Mouse (Mus musculus): ENCODE data around the gene Zfp46.
A peak's percentile ranks its signal among the peaks of the same experiment; 100 is the strongest.

Zfp46 gene

GRCm38 (mm10) chr4:136284455-136284854 is at the start of gene Zfp46:
Gene Zfp46, plus strand, starts transcription at chr4:136284683.
- no peak for DNase-seq (ENCODE audit: low spot score)

GRCm38 (mm10) chr4:136238669-136239068 is 45.8 kb upstream of the Zfp46 start:
- no peak for DNase-seq (ENCODE audit: low spot score)

- DNase-seq (ENCODE audit: low spot score), result no peak
Measured at GRCm38 (mm10) chr4:136239111-136239510, 45.4 kb upstream of the Zfp46 start.

GRCm38 (mm10) chr4:136239622-136240021 is 44.9 kb upstream of the Zfp46 start:
- DNase-seq (ENCODE audit: low spot score), result peak; percentile 88

GRCm38 (mm10) chr4:136240123-136240522 is 44.4 kb upstream of the Zfp46 start:
- DNase-seq (ENCODE audit: low spot score), result no peak

GRCm38 (mm10) chr4:136240955-136241354 is 43.5 kb upstream of the Zfp46 start:
- DNase-seq (ENCODE audit: low spot score), result peak; percentile 56

- DNase-seq (ENCODE audit: low spot score), result peak; percentile 30
Measured at GRCm38 (mm10) chr4:136242065-136242703, 42.3 kb upstream of the Zfp46 start.

GRCm38 (mm10) chr4:136242728-136243127 is 41.8 kb upstream of the Zfp46 start:
- no peak for DNase-seq (ENCODE audit: low spot score)

GRCm38 (mm10) chr4:136244208-136244607 is 40.3 kb upstream of the Zfp46 start:
- DNase-seq (ENCODE audit: low spot score), result no peak

GRCm38 (mm10) chr4:136245681-136246080 is 38.8 kb upstream of the Zfp46 start:
- no peak for DNase-seq (ENCODE audit: low spot score)

- DNase-seq (ENCODE audit: low spot score), result no peak
Measured at GRCm38 (mm10) chr4:136246568-136246969, 37.9 kb upstream of the Zfp46 start.

GRCm38 (mm10) chr4:136247386-136247728 is 37.1 kb upstream of the Zfp46 start:
- peak; percentile 34 for DNase-seq (ENCODE audit: low spot score)

GRCm38 (mm10) chr4:136247729-136248463 is 36.6 kb upstream of the Zfp46 start, which contains the start of gene Tcea3:
Gene Tcea3, plus strand, starts transcription at chr4:136247729.
- peak; percentile 51 for DNase-seq (ENCODE audit: low spot score)

GRCm38 (mm10) chr4:136248464-136249331 is 35.8 kb upstream of the Zfp46 start:
- DNase-seq (ENCODE audit: low spot score), result no peak

- no peak for DNase-seq (ENCODE audit: low spot score)
Measured at GRCm38 (mm10) chr4:136249332-136249647, 35.2 kb upstream of the Zfp46 start.

GRCm38 (mm10) chr4:136249780-136250179 is 34.7 kb upstream of the Zfp46 start:
- no peak for DNase-seq (ENCODE audit: low spot score)

- DNase-seq (ENCODE audit: low spot score), result no peak
Measured at GRCm38 (mm10) chr4:136255919-136256318, 28.6 kb upstream of the Zfp46 start.

- DNase-seq (ENCODE audit: low spot score), result no peak
Measured at GRCm38 (mm10) chr4:136256696-136257095, 27.8 kb upstream of the Zfp46 start.

- DNase-seq (ENCODE audit: low spot score), result no peak
Measured at GRCm38 (mm10) chr4:136259916-136260315, 24.6 kb upstream of the Zfp46 start.

GRCm38 (mm10) chr4:136260491-136261180 is 23.8 kb upstream of the Zfp46 start:
- peak; percentile 90 for DNase-seq (ENCODE audit: low spot score)

GRCm38 (mm10) chr4:136261912-136262311 is 22.6 kb upstream of the Zfp46 start:
- DNase-seq (ENCODE audit: low spot score), result no peak

GRCm38 (mm10) chr4:136263555-136263954 is 20.9 kb upstream of the Zfp46 start:
- no peak for DNase-seq (ENCODE audit: low spot score)

Measured in retina, embryonic 14.5 days (tissue).